ENCODE assay signal across 7 mouse cellular contexts in genomic region chr2:30783346-30783745, GRCm38 (mm10). TPM values are rescaled to one million over a fixed set of nuclear protein-coding genes. Genes with fewer than 3 reads are reported as not detected.
A peak's percentile ranks its signal among the peaks of the same experiment; 100 is the strongest.
DNase-seq lines count a peak whose midpoint lies in the region; ATAC-seq and TF ChIP-seq lines count a peak whose summit lies in the region.

No protein-coding gene starts in this region.

- H3K4me1 ChIP-seq in intestine, postnatal 0 days (replicated peaks; ENCODE audit: control insufficient read depth, insufficient read depth, low read length), result 0 out of 2 replicates have a peak, but pooled peaks cover 5% of the 10 kb centered on the region
- peaks cover 32% of the 10 kb centered on the region for H3K4me1 ChIP-seq in stomach, embryonic 14.5 days (ENCODE audit: control insufficient read depth, insufficient read depth, low read length)

- no peak overlapping the region for H3K27ac ChIP-seq in intestine, postnatal 0 days (ENCODE audit: low read depth, low read length)
- H3K27ac ChIP-seq in stomach, embryonic 14.5 days (ENCODE audit: low read length), result peak overlapping the region; percentile 81

- 0 out of 2 replicates have a peak overlapping the region, but pooled peaks have one; percentile 5 for H3K4me3 ChIP-seq in intestine, postnatal 0 days (ENCODE audit: low read depth, low read length)
- 0 out of 2 replicates have a peak overlapping the region, but pooled peaks have one; percentile 8 for H3K4me3 ChIP-seq in stomach, embryonic 14.5 days (ENCODE audit: low read depth, low read length)

- no peaks in the 10 kb centered on the region for H3K9me3 ChIP-seq in intestine, postnatal 0 days (ENCODE audit: control insufficient read depth)
- H3K9me3 ChIP-seq in stomach, embryonic 14.5 days (ENCODE audit: control insufficient read depth, low read depth, low read length), result no peaks in the 10 kb centered on the region

- peak overlapping the region; percentile 65 for H3K4me2 ChIP-seq in intestine, postnatal 0 days (replicated peaks; ENCODE audit: low read depth)
- H3K4me2 ChIP-seq in stomach, embryonic 14.5 days (replicated peaks; ENCODE audit: low read depth, low read length), result peak overlapping the region; percentile 54

- peak; percentile 18 for ATAC-seq in intestine, postnatal 0 days
- peak; percentile 63 for ATAC-seq in megakaryocyte progenitor cell, adult 5-6 weeks (replicated peaks; ENCODE audit: poor library complexity)
- peak; percentile 62 for ATAC-seq in stomach, embryonic 14.5 days (ENCODE audit: insufficient number of reproducible peaks, insufficient read depth, low FRiP score, low read depth)

- no peak for TF ChIP-seq CTCF in intestine, postnatal 0 days (IDR thresholded peaks at IDR 0.05; ENCODE audit: low read depth)

- H3K9ac ChIP-seq in intestine, postnatal 0 days (ENCODE audit: low read depth, low read length), result no peak overlapping the region; the same call in 1 of the 2 replicates
- H3K9ac ChIP-seq in stomach, embryonic 14.5 days (replicated peaks; ENCODE audit: low read depth, low read length), result no peak overlapping the region; the same call in 1 of the 2 replicates

- no peaks in the 10 kb centered on the region for H3K27me3 ChIP-seq in intestine, postnatal 0 days (replicated peaks; ENCODE audit: control insufficient read depth, insufficient read depth, low read length)
- no peaks in the 10 kb centered on the region for H3K27me3 ChIP-seq in stomach, embryonic 14.5 days (ENCODE audit: control insufficient read depth, insufficient read depth, low read length)

- intact Hi-C loops in left cerebral cortex, postnatal 25 days (cut with DNase I), result no loop called here

- WGBS in intestine, postnatal 0 days, result under 1% methylated on average over 13 of the region's 13 CpGs
- 3% methylated on average over 6 of the region's 13 CpGs for WGBS in stomach, embryonic 14.5 days

- H3K36me3 ChIP-seq in intestine, postnatal 0 days (ENCODE audit: control insufficient read depth, insufficient read depth), result no peaks in the 10 kb centered on the region
- no peaks in the 10 kb centered on the region for H3K36me3 ChIP-seq in stomach, embryonic 14.5 days (ENCODE audit: control insufficient read depth, insufficient read depth, low read length)

- DNase-seq in adrenal gland, adult 8-10 months, result peak; percentile 66
- DNase-seq in embryo, embryonic 11 days, result peak; percentile 87
- peak; percentile 99 for DNase-seq in heart, adult 11 months
- peak; percentile 75 to 89 for DNase-seq in left cerebral cortex, postnatal 25 days (ENCODE audit: low spot score in 2 of 2)

RNA-seq across cellular contexts. Expression of gene 1700001O22Rik, which starts 20.1 kb away (rescaled TPM):
- total RNA-seq in adrenal gland, adult 8-10 months (2022), result 1 to 10 TPM; 3.6 to 6.2 (median 5.7) TPM
- polyA plus RNA-seq in intestine, postnatal 0 days (2015; fragmentation: Nextera tagmentation; extraction: Ambion mirVana), result 0.58 and 0.60 TPM in 2 replicates
- 1 to 10 TPM; 6.8 to 7.0 TPM for total RNA-seq in left cerebral cortex, postnatal 25 days (2021)
- total RNA-seq in megakaryocyte progenitor cell, adult 5-6 weeks (2015), result not detected in 2 replicates
- total RNA-seq in megakaryocyte progenitor cell, adult 5-6 weeks (2017), result not detected in 2 replicates
- 2.5 and 3.3 TPM in 2 replicates for polyA plus RNA-seq in stomach, embryonic 14.5 days (2014; fragmentation: Nextera tagmentation; extraction: Ambion mirVana)

RNA-seq across cellular contexts. Expression of gene Ntmt1, which starts 24.3 kb away (rescaled TPM):
- total RNA-seq in adrenal gland, adult 8-10 months (2022), result 10 to 100 TPM; 40.1 to 77.8 (median 49.1) TPM
- 45.3 and 50.5 TPM in 2 replicates for polyA plus RNA-seq in intestine, postnatal 0 days (2015; fragmentation: Nextera tagmentation; extraction: Ambion mirVana)
- 10 to 100 TPM; 35.0 to 37.2 TPM for total RNA-seq in left cerebral cortex, postnatal 25 days (2021)
- total RNA-seq in megakaryocyte progenitor cell, adult 5-6 weeks (2015), result 15.4 and 20.2 TPM in 2 replicates
- total RNA-seq in megakaryocyte progenitor cell, adult 5-6 weeks (2017), result 15.4 and 19.9 TPM in 2 replicates
- 99.1 and 101 TPM in 2 replicates for polyA plus RNA-seq in stomach, embryonic 14.5 days (2014; fragmentation: Nextera tagmentation; extraction: Ambion mirVana)

RNA-seq across cellular contexts. Expression of gene Asb6, which starts 46.8 kb away (rescaled TPM):
- total RNA-seq in adrenal gland, adult 8-10 months (2022), result 10 to 100 TPM; 32.9 to 41.3 (median 33.4) TPM
- polyA plus RNA-seq in intestine, postnatal 0 days (2015; fragmentation: Nextera tagmentation; extraction: Ambion mirVana), result 12.9 and 13.0 TPM in 2 replicates
- total RNA-seq in left cerebral cortex, postnatal 25 days (2021), result 10 to 100 TPM; 36.7 to 38.6 TPM
- total RNA-seq in megakaryocyte progenitor cell, adult 5-6 weeks (2015), result 8.2 and 11.0 TPM in 2 replicates
- 23.9 and 24.2 TPM in 2 replicates for total RNA-seq in megakaryocyte progenitor cell, adult 5-6 weeks (2017)
- 27.1 and 29.1 TPM in 2 replicates for polyA plus RNA-seq in stomach, embryonic 14.5 days (2014; fragmentation: Nextera tagmentation; extraction: Ambion mirVana)

RNA-seq across cellular contexts. Expression of gene Prrx2, which starts 51.4 kb away (rescaled TPM):
- 1 to 10 TPM in 2 of 4 experiments, under 1 TPM in 2; 0.59 to 2.2 (median 1.3) TPM for total RNA-seq in adrenal gland, adult 8-10 months (2022)
- 0.64 and 0.74 TPM in 2 replicates for polyA plus RNA-seq in intestine, postnatal 0 days (2015; fragmentation: Nextera tagmentation; extraction: Ambion mirVana)
- total RNA-seq in left cerebral cortex, postnatal 25 days (2021), result 1 to 10 TPM; 1.3 to 2.4 TPM
- not detected in 2 replicates for total RNA-seq in megakaryocyte progenitor cell, adult 5-6 weeks (2015)
- total RNA-seq in megakaryocyte progenitor cell, adult 5-6 weeks (2017), result not detected in 2 replicates
- 6.0 and 8.9 TPM in 2 replicates for polyA plus RNA-seq in stomach, embryonic 14.5 days (2014; fragmentation: Nextera tagmentation; extraction: Ambion mirVana)

Comparison
In these comparisons a context has a peak if more than half of its experiments do, and no peak if none do; other contexts are left out.
1. RNA of gene 1700001O22Rik, which starts 20.1 kb away (total RNA-seq): 6.8 to 7.0 TPM in left cerebral cortex, postnatal 25 days and 3.6 to 6.2 TPM in adrenal gland, adult 8-10 months; not detected in megakaryocyte progenitor cell, adult 5-6 weeks; every median in the first group is over 4 times any median in the second.
2. Peak in every context shown above with its lines, with median percentiles within 50 percentile points of each other: DNase-seq and ATAC-seq.